Mouse (Mus musculus): ENCODE results near the gene Myrip.

GRCm38 (mm10) chr9:120362684-120363083, 61.4 kb downstream of the Myrip start:
- TF ChIP-seq CTCF (IDR thresholded peaks at IDR 0.05; ENCODE audit: low read depth, low read length) (no peak), TAL1 (conservative IDR thresholded peaks at IDR 0.05; ENCODE audit: low read depth, low read length) (no peak)
